Mouse (Mus musculus) kidney, postnatal 0 days (tissue): ENCODE results near the gene Nudcd3. TPM values are rescaled to one million over a fixed set of nuclear protein-coding genes. Genes with fewer than 3 reads are reported as not detected.

ENCODE experiments used
- ATAC-seq: fragments of 200-750 bp; cut with Nextera tagmentation; replicated peaks from 2 replicates; pipeline ENCODE4 v1.8.0; 2017; ENCODE audit warnings: low read depth, moderate number of reproducible peaks, moderate TSS enrichment, moderate library complexity; ENCODE audit not compliant: low FRiP score
- DNase-seq: peaks from one replicate; pipeline ENCODE4 v3.0.0-alpha.2; 2016; ENCODE audit warnings: low spot score
- H3K27ac ChIP-seq: fragments of 300-500 bp; sonication (generic); 2 replicates; pipeline ENCODE4 v1.5.1; 2014; ENCODE audit warnings: mild to moderate bottlenecking
- H3K27me3 ChIP-seq: fragments of 300-500 bp; sonication (generic); 2 replicates; pipeline ENCODE4 v1.6.1; 2014; ENCODE audit warnings: low read length, mixed read lengths; ENCODE audit not compliant: insufficient read depth
- H3K36me3 ChIP-seq: fragments of 300-500 bp; sonication (generic); 2 replicates; pipeline ENCODE4 v1.6.1; 2014; ENCODE audit warnings: low read length, mixed read lengths; ENCODE audit not compliant: insufficient read depth
- H3K4me1 ChIP-seq: fragments of 300-500 bp; sonication (generic); replicated peaks from 2 replicates; pipeline ENCODE4 v1.6.1; 2014; ENCODE audit warnings: antibody characterized with exemption, low read length, mixed read lengths; ENCODE audit not compliant: insufficient read depth
- H3K4me2 ChIP-seq: fragments of 300-500 bp; sonication (generic); 2 replicates; pipeline ENCODE4 v1.6.1; 2014; ENCODE audit warnings: mild to moderate bottlenecking, low read length, moderate library complexity, mixed read lengths
- H3K4me3 ChIP-seq: fragments of 300-500 bp; sonication (generic); replicated peaks from 2 replicates; pipeline ENCODE4 v1.5.1; 2014; ENCODE audit warnings: low read depth, low read length
- H3K9ac ChIP-seq: fragments of 300-500 bp; sonication (generic); 2 replicates; pipeline ENCODE4 v1.6.1; 2014; ENCODE audit warnings: low read depth, low read length
- H3K9me3 ChIP-seq: fragments of 300-500 bp; sonication (generic); replicated peaks from 2 replicates; pipeline ENCODE4 v1.6.1; 2016; ENCODE audit warnings: low read length, inconsistent platforms, mixed read lengths
- CTCF ChIP-seq: IDR thresholded peaks from 2 replicates; pipeline ENCODE4 v1.5.1; 2016; ENCODE audit warnings: antibody characterized with exemption, low read depth, mild to moderate bottlenecking, moderate library complexity
- WGBS: fragments of 180-500 bp; shearing (Covaris S2); extraction: QIAGEN DNeasy Blood & Tissue Kit; methylation state at CpG from one replicate; pipeline ENCODE4 v1.1.7; 2014; 5-methylcytosine and 5-hydroxymethylcytosine counted together
- polyA plus RNA-seq: library from polyadenylated mRNA; unstranded; fragments of >200 nt; fragmentation: Nextera tagmentation; extraction: Ambion mirVana; gene quantifications from 2 replicates; pipeline ENCODE4 v1.2.1, GENCODE M21; 2015

Nudcd3 gene
- polyA plus RNA-seq = 28.1 and 29.1 TPM in 2 replicates

- peak within 1 kb of the TSS; percentile 78 for H3K9ac ChIP-seq
- peak; percentile 97 for ATAC-seq
- TF ChIP-seq CTCF = no peak; the same call in 1 of the 2 replicates
- peak within 1 kb of the TSS; percentile 90 for H3K4me2 ChIP-seq
- DNase-seq = peak; percentile 95
- H3K4me1 ChIP-seq = peaks cover 10% of the 10 kb centered on the region
- WGBS = under 1% methylated on average over 39 of the region's 39 CpGs
- no peaks in the 10 kb centered on the region for H3K9me3 ChIP-seq
- peak within 1 kb of the TSS; percentile 62 for H3K4me3 ChIP-seq
- no peaks in the 10 kb centered on the region for H3K27me3 ChIP-seq
- no peaks in the 10 kb centered on the region for H3K36me3 ChIP-seq
- peak within 1 kb of the TSS; percentile 97 for H3K27ac ChIP-seq
Measured at GRCm38 (mm10) chr11:6200087-6200569, at the start of gene Nudcd3. Gene Nudcd3 (minus strand): TSS chr11:6200415.

- H3K4me3 ChIP-seq = no peak overlapping the region
- H3K27ac ChIP-seq = no peak overlapping the region
- 56% methylated on average over 15 of the region's 19 CpGs for WGBS
- no peak for DNase-seq
- no peak for TF ChIP-seq CTCF
- H3K4me2 ChIP-seq = no peak overlapping the region
- no peaks in the 10 kb centered on the region for H3K4me1 ChIP-seq
- H3K27me3 ChIP-seq = no peaks in the 10 kb centered on the region
- H3K36me3 ChIP-seq = no peaks in the 10 kb centered on the region
- ATAC-seq = no peak
- H3K9me3 ChIP-seq = no peaks in the 10 kb centered on the region
- no peak overlapping the region for H3K9ac ChIP-seq
Measured at GRCm38 (mm10) chr11:6244707-6245106, 44.5 kb upstream of the Nudcd3 start.

GRCm38 (mm10) chr11:6233025-6233424, 32.8 kb upstream of the Nudcd3 start:
- H3K36me3 ChIP-seq = no peaks in the 10 kb centered on the region
- no peak overlapping the region for H3K4me2 ChIP-seq
- ATAC-seq (no peak), DNase-seq (no peak)
- H3K27me3 ChIP-seq = no peaks in the 10 kb centered on the region
- WGBS = 76% methylated on average over 4 of the region's 4 CpGs
- peaks cover 1% of the 10 kb centered on the region; the same call in 1 of the 2 replicates for H3K9me3 ChIP-seq
- H3K4me3 ChIP-seq = no peak overlapping the region
- H3K27ac ChIP-seq = no peak overlapping the region
- no peak overlapping the region for H3K9ac ChIP-seq
- TF ChIP-seq CTCF = no peak
- no peaks in the 10 kb centered on the region for H3K4me1 ChIP-seq

GRCm38 (mm10) chr11:6230012-6230411, 29.8 kb upstream of the Nudcd3 start, which contains the start of gene Npc1l1:
Gene Npc1l1 (minus strand): TSS chr11:6230143.
- Histone ChIP-seq H3K27ac (no peak within 1 kb of the TSS), H3K9me3 (no peaks in the 10 kb centered on the region), H3K4me3 (no peak within 1 kb of the TSS), H3K4me1 (no peaks in the 10 kb centered on the region), H3K4me2 (no peak within 1 kb of the TSS), H3K9ac (no peak within 1 kb of the TSS), H3K36me3 (no peaks in the 10 kb centered on the region), H3K27me3 (no peaks in the 10 kb centered on the region)
- no peak for TF ChIP-seq CTCF
- WGBS = 69% methylated on average over 7 of the region's 7 CpGs
- ATAC-seq = no peak
- no peak for DNase-seq

GRCm38 (mm10) chr11:6224541-6225229, 24.5 kb upstream of the Nudcd3 start:
- ATAC-seq (no peak; the same call in 1 of the 2 replicates), DNase-seq (no peak)
- H3K27ac ChIP-seq = no peak overlapping the region
- H3K4me3 ChIP-seq = no peak overlapping the region
- no peak for TF ChIP-seq CTCF
- H3K4me1 ChIP-seq = no peaks in the 10 kb centered on the region
- H3K9me3 ChIP-seq = no peaks in the 10 kb centered on the region
- no peak overlapping the region for H3K9ac ChIP-seq
- no peaks in the 10 kb centered on the region for H3K36me3 ChIP-seq
- H3K27me3 ChIP-seq = no peaks in the 10 kb centered on the region
- H3K4me2 ChIP-seq = no peak overlapping the region
- 68% methylated on average over 14 of the region's 14 CpGs for WGBS

- no peak overlapping the region for H3K9ac ChIP-seq
- H3K9me3 ChIP-seq = no peaks in the 10 kb centered on the region
- H3K4me1 ChIP-seq = no peaks in the 10 kb centered on the region
- H3K4me2 ChIP-seq = no peak overlapping the region
- no peaks in the 10 kb centered on the region for H3K36me3 ChIP-seq
- H3K4me3 ChIP-seq = no peak overlapping the region
- no peak for ATAC-seq
- DNase-seq = no peak
- 89% methylated on average over 10 of the region's 10 CpGs for WGBS
- no peak overlapping the region for H3K27ac ChIP-seq
- no peak for TF ChIP-seq CTCF
- H3K27me3 ChIP-seq = no peaks in the 10 kb centered on the region
Measured at GRCm38 (mm10) chr11:6222187-6222586, 22.0 kb upstream of the Nudcd3 start.

- no peak for TF ChIP-seq CTCF
- 70% methylated on average over 6 of the region's 6 CpGs for WGBS
Measured at GRCm38 (mm10) chr11:6219967-6220366, 19.8 kb upstream of the Nudcd3 start.

More at GRCm38 (mm10) chr11:6219967-6220366, 19.8 kb upstream of the Nudcd3 start:
- Histone ChIP-seq H3K4me3 (no peak overlapping the region), H3K4me1 (no peaks in the 10 kb centered on the region), H3K27ac (no peak overlapping the region), H3K36me3 (no peaks in the 10 kb centered on the region), H3K9ac (no peak overlapping the region), H3K9me3 (no peaks in the 10 kb centered on the region), H3K4me2 (no peak overlapping the region), H3K27me3 (no peaks in the 10 kb centered on the region)
- DNase-seq (no peak), ATAC-seq (no peak)
